Mouse (Mus musculus) ES-CJ7 (cell line): ENCODE data around the gene Gba.

ENCODE experiments used
- DNase-seq: peaks from one replicate; pipeline ENCODE4 v3.0.0; 2011; ENCODE audit warnings: low read depth, low spot score

The Gba gene

GRCm38 (mm10) chr3:89182531-89183057, 20.1 kb upstream of the Gba start:
- DNase-seq: no peak

GRCm38 (mm10) chr3:89183058-89183958, 19.4 kb upstream of the Gba start, which contains the start of gene Fam189b:
Gene Fam189b, plus strand, starts transcription at chr3:89183143.
- peak; percentile 93 for DNase-seq

GRCm38 (mm10) chr3:89183959-89184315, 18.8 kb upstream of the Gba start:
- DNase-seq: no peak

GRCm38 (mm10) chr3:89187197-89187596, 15.5 kb upstream of the Gba start:
- no peak for DNase-seq

DNA sequence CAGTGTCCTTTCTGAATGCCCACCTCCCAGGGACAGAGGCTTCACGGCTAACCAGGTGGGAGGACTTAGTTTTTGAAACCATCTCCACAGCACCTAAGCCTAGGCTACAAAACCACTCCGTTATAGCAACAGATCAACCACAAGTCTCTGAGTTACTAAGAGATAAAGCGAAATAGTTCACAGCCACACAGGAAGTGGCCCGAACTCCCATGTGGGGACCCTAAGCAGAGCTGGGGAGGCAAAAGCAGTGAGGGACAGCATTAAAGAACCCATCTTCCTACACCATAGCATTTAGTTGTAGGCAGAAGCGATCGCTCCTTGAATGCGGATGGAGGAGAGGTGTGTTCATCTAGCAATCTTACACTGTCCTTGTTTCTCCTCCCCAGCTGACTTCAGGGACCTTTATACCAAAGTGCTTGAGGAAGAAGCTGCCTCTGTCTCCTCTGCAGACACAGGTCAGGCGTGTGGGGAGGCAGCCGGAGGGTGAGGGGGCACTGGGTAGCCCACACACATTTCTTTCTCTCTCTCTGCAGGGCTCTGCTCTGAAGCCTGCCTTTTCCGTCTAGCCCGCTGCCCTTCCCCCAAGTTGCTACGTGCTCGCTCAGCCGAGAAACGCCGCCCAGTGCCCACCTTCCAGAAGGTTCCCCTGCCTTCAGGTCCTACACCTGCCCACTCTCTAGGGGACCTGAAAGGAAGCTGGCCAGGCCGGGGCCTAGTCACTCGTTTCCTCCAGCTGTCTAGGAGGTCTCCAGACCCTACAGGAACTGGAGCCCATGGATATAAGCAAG, 14.8 kb upstream of the Gba start:
- DNase-seq: no peak

GRCm38 (mm10) chr3:89188478-89188875, 14.3 kb upstream of the Gba start:
- DNase-seq: no peak

GRCm38 (mm10) chr3:89190436-89190835, 12.3 kb upstream of the Gba start:
- no peak for DNase-seq

DNA sequence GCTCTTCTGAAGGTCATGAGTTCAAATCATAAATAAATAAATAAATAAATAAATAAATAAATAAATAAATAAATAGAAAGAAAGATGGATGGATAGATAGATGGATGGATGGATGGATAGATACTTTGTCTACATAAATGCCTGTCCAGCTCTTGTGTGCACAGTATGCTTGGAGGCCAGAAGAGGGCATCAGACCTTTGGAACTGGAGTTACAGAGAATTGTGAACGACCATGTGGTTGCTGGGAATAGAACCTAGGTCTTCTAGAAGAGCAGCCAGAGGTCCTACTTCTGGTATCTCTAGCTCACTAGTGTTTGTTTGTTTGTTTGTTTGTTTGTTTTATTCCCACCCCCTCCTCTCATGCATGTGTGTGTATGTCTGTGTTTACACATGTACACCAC, 9.4 kb upstream of the Gba start:
- DNase-seq: peak; percentile 59

DNA sequence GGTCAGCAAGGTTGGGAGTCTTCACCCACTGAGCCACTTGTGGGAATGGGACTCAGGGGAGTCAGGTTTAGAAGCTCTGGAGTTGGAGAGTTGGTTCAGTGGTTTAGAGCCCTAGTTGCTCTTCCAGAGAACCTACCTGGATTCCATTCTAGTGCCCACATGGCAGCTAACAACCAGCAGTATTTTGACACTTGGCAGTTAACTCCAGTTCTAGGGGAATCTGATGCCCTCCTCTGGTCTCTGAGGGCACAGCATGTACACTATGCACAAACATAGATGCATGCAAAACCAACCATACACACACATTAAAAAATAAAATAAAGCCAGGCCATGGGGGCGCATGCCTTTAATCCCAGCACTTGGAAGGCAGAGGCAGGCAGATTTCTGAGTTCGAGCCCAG, 8.9 kb upstream of the Gba start:
- DNase-seq: no peak

- DNase-seq: peak; percentile 97
These were observed 6.5 kb upstream of the Gba start for GRCm38 (mm10) chr3:89195979-89196877.

DNA sequence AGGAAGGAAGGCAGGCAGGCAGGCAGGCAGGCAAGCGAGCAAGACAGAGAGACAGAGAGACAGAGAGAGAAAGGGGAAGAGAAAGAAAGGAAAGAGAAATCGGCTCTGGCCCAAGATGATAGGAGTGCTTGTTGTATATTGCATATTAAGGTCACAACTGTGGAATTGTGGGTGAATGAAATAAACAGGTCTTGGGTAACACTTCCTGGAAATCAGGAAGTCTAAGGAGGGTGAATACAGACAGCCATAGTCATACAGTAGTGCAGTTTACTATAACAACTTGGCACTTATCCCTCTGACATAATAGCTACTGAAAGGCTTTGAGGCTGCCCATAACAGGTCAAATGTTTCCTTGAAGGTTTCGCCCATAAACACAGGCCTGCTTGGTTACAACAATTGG, 2.9 kb upstream of the Gba start:
- DNase-seq: no peak

DNA sequence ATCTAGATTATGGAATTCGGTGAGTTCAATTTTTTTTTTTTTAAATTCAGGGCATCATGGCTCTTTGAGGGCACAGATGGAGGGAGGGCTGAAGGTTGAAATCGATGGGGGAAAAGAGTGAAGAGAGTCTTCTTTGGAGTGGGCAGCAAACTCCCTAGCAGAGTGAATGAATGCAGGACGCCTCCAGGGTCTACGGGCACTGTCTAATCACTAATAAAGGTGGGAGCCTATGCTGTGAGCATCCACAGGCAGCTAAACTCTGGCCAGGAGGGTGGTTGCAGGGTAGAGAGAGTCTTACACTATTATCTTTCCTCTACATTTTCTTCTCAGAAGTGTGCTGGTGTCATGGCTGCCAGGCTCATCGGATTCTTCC, 400 bp downstream of the Gba start:
- no peak for DNase-seq

GRCm38 (mm10) chr3:89206079-89206478, 3.4 kb downstream of the Gba start:
- no peak for DNase-seq

DNA sequence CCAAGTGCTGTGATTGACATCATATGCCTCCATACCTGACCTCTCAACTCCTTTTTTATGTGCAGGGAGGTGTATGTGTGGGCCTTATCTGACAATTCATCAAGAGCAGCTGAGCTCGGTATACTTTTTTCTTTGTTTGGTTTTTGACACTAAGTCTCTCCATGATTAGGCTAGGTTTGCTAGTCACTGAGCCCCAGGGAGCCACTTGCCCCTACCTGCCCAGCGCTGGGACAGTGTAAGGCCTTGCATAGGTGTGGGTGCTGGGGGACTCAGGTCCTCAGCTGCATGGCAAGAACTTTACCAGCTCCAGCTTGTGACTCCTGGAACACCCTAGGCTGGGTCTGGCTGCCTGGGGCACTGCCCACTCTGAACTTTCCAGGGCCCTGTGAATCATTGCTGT, 4.0 kb downstream of the Gba start:
- no peak for DNase-seq

- no peak for DNase-seq
These were observed 5.4 kb downstream of the Gba start for GRCm38 (mm10) chr3:89208075-89208657.

- no peak for DNase-seq
These were observed 6.0 kb downstream of the Gba start for GRCm38 (mm10) chr3:89208736-89209135.

GRCm38 (mm10) chr3:89209731-89210130, 7.0 kb downstream of the Gba start:
- no peak for DNase-seq

- no peak for DNase-seq
These were observed 7.4 kb downstream of the Gba start for GRCm38 (mm10) chr3:89210162-89210561.

- no peak for DNase-seq
These were observed 8.0 kb downstream of the Gba start for GRCm38 (mm10) chr3:89210731-89211130.

- DNase-seq: peak; percentile 93
These were observed 11.2 kb downstream of the Gba start for GRCm38 (mm10) chr3:89213803-89214530.
